Mouse (Mus musculus): Measurements from ENCODE around the gene Lima1. TPM values are rescaled to one million over a fixed set of nuclear protein-coding genes. Genes with fewer than 3 reads are reported as not detected.
"Not testable (repeated sequence)": the region's sequence is repeated elsewhere in the genome, so short reads cannot be mapped to it uniquely, and the experiment has no call there.

Gene Lima1
- total RNA-seq, 2 experiments from 2014 or later = 14.3 to 16.1 TPM

DNA sequence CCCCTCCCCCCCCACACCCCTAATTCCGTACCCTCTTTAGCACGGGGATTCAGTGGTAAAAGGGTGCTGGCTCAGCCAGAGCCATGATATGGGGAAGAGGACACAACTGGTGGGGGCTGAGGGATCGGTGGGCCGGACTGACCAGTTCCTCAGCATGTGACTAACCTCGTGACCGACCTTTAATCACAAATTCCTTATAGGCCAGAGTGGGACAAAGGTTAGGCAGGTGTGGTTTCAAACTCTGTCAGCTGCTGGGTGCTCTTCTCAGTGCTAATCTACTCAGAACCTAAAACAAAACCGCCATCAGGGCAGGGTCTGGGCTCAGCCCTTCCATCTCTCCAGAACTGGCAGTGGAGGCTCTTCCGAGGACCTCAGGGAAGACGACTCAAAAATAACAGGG lies 40.1 kb downstream of the Lima1 start:
- DNase-seq = no peak

DNA sequence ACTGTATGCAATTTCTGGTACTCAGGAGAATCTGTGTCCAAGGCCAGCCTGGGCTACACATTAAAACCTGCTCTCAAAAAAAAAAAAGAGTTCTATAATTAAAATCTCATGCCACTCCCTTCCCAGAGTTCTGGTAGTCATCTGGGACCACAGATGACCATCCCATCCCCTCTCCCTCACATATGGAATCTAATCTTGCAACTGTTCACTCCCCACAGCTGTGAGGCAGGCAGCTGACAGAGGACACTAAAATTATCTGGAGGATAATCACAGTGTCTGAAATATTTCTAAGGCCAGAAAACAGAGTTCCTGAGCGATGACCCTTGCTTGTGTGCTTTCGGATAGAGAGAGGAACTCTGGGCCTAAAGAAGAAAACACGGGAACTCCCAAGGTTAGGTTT lies 40.6 kb downstream of the Lima1 start:
- DNase-seq = no peak

DNA sequence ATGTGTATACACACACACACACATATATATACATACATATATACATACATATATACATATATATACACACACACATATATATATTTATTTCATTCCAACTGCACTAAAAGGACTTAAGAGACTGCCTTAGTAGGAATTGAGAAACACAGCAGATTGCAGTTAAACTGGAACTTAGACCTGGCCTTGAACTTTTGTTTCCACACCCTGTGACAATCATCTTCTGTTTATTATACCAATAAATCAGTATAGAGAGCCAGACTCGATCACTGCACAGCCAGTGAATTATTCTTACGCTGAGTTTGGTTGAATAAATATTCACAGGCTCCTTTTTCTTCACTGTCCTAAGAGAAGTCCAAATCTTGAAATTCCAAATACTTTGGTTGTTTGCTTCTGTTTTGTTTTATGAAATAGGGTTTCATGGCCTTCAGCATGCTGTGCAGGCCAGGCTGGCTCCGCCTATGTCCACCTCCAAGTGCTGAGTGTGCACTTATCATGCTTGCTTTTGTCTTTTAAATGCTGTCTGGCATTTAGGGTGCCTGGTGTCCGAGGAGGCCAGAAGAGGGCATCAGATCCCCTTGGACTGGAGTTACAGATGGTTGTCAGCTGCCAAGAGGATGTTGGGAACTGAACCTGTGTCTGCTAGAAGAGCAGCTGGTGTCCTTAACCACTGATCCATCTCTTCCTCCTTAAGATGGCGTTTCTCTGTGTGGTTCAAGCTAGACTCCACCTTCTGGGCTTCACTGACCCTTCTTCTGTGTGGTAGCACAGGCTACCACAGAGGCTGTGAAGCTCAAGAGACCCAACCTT lies 41.4 kb downstream of the Lima1 start:
- no peak for DNase-seq

DNA sequence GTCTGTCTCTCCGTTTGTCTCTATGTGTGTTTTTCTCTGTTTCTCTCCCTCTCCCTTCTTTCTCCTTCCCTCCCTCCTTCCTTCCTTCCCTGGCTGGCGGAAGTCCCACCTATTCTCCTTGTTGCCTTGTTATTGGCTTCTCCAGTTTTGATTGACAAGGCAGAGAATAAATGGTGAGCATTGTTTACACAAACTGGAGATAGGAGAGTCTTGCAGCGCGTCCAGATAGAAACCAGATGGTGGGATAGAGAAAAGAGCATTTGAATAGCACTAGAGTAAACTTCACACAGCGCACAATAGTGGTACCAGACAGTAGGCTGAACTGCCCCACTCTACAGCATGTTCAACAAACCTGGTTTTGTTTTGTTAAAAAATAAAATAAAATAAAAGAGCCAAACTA lies 43.7 kb downstream of the Lima1 start:
- peak; percentile 39 to 41 for DNase-seq

DNA sequence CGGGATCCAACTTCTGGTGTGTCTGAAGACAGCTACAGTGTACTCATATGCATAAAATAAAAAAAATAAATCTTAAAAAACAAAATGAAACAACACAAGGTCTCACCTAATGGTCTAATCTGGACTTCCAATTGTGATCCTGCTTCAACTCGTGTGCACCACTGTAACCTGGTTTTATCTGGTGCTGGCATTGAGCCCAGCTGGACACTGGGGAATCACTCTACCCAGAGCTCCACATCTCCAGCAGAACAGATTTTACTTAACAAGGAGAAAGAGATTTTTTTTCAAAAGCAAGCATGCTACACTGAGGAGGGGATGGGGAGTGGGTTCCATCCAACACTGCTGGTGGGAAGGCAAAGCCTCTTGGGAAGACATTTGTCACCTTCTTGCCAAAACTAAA lies 47.2 kb downstream of the Lima1 start:
- DNase-seq = no peak

DNA sequence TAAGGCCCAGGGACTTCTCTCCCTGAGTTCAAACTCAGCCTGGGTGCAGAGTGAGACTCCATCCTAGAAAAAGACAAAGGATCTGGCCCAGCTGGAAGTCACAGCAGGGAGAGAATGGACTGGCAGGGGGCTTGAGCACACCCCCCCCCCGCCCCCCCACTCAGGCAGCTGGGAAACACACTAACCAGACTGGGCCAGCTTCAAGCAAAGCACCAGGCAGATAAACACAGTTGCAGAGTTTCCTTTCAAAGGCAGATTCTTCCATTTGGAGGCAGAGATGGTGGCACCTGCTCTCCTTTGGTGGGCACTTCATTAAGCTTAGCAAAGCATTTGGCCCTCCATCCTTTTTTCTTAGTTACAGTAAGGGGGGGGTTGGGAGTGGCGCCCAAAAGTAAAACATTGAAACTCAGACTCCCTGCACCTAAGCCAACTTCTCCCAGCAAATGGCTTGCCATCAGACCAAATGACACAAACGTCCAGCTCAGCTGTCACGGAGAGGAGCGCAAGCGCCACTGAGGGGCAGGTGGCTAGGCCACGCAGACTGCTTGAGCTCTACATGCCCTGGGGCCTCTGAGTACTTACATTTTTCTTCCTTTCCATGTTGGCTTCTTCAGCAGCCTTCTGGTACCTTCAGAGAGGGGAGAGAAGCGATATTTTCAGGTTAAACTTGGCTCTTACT lies 48.9 kb downstream of the Lima1 start:
- no peak for DNase-seq

DNA sequence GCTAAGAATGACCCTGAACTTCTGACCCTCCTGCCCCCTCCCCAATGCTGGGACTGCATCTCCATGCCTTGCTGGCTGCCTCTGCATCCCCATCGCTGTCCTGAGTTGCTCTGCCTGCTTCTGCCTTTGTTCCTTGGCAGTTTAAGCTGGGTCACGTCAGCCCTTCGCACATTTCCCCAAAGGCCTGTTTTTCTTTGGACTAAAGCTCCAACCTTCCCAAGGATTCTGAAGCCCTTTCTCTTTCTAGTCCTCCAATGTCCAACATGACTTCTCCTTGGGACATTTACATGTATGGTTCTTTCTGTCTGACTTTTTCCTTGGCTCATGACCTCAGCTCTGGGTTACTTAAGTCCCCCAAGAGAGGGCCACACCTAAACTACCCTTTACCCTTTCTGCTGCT lies 50.0 kb downstream of the Lima1 start:
- peak; percentile 41 to 43 for DNase-seq

DNA sequence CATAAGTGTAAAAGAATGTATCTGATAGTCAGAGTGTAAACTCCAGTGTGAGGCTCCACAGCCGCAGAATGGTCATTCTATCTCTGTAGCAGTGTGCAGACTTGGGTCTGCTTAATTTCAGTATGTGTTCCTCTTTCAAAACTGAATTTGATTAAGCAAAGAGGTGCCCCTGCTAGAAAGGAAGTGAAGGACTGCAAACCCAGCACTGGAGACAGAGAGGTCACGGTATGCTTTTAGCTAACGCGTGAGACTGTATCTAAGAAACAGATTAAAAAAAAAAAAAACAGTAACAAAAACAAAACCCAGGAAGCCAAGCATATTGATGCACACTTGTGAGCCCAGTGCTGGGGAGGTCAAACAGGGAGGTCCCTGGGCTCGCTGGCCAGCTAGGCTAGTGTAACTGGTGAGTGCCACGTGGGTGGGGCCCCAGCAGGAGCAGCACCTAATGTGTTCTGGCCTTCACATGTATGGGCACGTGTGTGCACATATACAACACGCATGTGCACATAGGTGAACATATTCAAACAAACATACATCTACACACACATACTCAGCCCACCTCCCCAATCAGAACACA lies 51.8 kb downstream of the Lima1 start:
- DNase-seq = peak in 1 of 2 experiments; percentile 24

DNA sequence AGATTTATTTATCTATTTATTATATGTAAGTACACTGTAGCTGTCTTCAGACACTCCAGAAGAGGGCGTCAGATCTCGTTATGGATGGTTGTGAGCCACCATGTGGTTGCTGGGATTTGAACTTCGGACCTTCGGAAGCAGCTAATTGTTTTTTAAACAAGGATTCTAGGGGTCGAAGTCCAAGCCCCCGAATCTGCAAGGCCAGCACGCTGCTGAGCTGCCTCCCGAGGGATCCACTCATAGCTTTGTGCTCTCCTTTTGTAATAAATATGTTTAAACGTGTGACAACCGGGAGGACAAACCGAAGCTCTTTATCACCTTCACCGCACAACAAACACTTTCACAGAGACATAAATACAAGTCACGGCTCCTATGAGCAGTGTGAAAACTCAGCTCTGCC lies 52.8 kb downstream of the Lima1 start:
- not testable (repeated sequence) for DNase-seq

DNA sequence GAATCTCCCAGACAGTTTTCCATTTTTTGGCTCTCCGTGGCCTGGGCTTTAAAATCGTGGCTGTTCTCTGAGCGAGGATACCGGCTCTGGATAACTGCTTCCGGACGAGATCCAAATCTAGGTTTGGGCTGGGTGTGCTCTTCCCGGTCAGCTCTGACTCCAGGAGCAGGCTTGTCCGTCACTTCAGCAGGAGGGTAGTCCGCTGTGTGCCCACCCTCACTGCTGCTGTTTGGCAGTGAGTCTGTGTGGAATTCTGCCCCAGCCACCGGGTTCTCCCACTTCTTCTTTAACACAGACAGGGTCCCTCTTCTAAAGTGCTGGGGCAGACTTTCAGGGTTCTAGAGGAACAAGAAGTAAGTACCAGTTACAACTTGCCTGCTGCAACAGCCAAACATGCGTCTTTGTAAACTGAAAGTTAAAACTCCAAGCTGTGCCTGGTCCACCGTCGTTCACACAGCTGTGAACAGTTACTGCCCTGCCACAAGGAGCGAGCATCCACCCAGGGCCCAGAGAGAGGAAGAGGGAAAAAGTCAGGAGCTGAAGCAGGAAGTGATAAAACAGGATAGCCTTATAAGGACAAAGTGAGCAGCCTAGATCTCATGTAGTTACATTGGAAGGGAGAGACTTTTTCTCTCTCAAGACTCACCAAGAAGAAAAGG lies 55.5 kb downstream of the Lima1 start:
- peak; percentile 83 to 84 for DNase-seq

DNA sequence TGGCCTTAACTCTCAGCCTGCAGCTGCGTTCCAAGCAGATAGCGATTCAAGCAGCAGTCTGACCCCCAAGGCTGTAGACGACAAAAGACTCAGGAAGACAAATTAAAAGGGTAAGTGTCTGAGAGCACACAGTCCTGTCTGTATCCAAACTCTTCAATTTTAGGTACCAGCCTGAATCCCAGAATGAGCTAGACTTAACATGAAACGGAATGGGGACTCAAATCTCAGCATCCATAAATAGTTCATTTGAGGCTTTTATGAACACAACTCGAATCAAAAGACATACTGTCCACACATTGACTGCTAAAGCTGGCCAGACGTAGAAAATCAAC lies 56.2 kb downstream of the Lima1 start:
- no peak for DNase-seq

DNA sequence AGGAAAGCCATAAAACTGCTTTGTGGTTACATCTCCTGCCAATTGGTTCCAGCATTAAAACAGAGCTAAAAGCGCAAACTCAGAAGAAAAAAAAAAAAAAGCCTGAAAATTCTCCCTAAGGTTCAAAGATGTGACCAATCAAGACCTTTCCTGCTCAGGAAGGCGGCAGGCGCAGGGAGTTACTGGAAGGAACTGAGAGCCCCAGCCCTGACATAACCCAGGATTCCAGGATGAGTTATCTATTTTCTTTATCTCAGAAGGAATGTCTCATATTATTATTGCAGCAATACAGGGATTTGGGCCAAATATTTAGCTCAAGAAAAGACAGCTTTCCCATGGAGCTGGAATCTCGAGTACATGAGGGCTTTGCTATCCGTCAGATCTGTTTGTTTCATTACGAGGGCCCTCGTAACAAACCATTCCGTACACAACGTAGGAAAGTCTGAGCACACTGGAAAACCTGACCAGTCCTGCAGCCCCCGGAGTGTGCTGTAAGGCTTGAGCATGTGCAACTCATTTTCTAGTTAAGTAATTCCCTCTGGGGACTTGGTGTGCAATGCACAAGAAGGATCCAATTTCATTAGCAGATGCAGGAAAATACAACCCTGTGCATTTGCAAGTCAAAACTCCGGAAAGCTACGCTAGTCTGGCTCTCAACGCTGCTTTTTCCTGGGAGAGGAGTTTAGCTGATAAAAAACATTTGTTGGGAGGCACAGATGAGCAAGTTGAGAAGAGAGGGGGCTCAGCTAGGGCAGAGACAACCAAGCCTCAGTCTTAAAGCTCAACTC lies 56.7 kb downstream of the Lima1 start:
- peak; percentile 80 to 83 for DNase-seq

DNA sequence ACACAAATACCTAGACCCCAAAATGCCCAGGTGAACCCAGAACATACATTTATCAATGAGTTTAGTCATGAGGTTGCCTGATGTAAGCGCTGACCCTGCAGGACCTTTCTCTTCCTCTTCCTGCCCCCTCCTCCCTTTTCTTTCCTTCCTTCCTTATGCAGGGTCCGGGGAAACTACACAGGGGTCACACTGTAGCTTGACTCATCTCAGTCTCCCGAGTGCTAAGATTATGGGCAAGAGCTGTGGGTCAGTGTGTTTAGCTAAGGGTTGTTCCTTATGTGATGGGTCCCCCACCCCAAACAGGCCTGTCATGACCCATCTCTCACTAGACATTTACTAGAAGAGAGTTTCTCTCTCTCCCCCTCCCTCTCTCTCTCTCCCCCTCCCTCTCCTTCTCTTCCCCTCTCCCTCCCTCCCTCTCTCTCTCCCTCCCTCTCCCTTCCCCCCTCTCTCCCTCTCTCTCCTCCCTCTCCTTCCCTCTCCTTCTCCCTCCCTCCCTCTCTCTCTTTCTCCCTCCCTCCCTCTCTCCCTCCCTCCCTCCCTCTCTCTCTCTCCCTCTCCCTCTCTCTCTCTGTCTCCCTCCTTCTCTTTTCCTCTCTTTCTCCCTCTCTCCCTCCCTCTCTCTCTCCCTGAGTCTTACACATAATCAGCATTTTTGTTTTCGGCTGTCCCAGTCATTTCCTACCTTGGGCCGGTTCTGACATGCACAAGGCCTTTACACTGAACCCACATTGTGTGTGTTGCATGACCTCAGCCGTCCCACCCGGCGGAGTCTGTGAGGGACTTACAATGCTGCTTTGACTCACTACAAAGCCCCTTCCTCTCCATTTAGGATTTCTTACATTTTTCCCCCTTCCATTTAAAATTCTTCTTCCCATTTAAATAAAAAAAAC lies 57.7 kb downstream of the Lima1 start:
- DNase-seq = no peak

DNA sequence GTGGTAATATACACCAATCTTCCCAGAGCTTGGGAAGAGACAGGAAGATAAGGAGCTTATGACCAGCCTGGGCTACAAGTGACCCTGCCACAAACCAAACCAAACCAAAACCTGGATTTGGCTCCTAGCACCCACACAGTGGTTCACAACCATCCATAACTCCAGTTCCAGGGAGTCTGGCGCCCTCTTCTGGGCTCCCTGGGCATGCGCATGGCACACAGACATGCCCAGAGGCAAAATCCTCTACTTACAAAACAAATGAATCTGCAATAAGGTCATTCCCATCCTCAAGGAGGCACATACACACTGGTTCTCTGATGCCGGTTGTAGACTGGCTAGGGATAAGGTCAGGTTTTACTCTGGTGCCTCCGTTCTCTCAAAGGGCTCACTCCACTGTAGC lies 59.3 kb downstream of the Lima1 start:
- DNase-seq = no peak

DNA sequence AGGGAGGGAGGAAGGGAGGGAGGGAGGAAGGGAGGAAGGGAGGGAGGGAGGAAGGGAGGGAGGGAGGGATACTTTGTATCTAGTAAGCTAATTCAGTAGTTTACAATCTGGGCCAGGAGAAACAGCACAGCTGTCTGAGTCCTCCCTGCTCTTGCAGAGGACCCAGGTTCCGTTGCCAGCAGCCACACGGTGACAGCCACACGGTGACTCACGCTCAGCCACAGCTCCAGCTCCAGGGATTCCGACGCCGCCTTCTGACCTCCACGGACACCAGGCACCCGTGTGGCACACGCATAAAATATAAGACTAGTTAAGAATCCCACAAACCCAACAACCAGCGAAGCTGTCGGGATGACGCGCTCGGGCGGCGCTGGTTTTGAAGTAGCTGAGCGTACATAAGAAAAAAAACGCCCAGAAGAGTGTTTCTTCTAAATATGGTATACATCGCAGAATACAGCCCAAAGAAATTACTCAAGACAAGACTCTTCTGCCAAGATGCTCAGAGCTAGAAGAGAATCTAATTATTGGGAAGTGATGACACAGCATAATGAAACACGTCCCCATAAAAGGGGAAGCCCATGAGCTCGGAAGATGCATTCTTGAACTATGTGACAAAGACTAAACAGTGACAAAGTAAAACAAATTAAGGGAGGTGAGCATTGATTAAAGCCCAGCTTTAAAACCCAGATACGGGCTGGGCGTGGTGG lies 60.5 kb downstream of the Lima1 start:
- peak; percentile 48 to 68 for DNase-seq

DNA sequence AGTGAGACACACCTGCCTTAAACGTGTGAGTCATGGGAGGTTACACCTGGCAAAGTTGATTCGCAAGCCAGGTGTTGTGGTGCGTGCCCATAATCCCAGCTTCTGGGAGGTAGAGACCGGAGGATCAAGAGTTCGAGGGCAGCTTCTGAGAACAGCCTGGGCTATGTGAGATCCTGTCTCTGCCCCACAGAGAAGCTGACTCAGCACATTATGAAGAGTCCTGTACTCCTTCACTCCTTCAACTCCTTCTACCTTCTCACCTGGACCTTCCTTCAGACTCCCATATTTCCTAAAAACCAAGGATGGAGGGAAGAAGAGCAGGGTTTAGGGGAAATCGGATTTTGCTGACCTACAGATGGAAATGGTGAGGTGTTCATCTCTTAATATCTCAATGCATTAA lies 61.6 kb downstream of the Lima1 start:
- no peak for DNase-seq

DNA sequence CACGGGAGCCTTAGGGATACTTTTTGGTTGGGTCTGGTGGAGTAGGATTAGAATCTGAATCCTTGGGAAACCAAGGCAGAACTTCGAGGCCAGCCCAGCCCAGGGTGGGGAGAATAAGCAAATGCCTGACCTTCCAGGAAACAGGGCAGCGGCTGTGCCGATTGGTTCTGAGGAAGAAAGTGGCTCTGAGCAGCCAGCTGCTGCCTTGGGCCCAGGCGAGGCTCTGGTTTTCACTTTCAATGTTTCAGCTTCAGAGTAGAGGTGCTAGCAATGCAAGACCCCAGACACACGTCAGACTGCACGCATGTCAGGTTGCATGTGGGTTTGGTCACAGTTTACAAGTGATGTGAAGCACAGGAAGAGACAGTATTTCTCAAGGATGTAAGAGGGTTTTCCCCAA lies 63.2 kb downstream of the Lima1 start:
- no peak for DNase-seq

DNA sequence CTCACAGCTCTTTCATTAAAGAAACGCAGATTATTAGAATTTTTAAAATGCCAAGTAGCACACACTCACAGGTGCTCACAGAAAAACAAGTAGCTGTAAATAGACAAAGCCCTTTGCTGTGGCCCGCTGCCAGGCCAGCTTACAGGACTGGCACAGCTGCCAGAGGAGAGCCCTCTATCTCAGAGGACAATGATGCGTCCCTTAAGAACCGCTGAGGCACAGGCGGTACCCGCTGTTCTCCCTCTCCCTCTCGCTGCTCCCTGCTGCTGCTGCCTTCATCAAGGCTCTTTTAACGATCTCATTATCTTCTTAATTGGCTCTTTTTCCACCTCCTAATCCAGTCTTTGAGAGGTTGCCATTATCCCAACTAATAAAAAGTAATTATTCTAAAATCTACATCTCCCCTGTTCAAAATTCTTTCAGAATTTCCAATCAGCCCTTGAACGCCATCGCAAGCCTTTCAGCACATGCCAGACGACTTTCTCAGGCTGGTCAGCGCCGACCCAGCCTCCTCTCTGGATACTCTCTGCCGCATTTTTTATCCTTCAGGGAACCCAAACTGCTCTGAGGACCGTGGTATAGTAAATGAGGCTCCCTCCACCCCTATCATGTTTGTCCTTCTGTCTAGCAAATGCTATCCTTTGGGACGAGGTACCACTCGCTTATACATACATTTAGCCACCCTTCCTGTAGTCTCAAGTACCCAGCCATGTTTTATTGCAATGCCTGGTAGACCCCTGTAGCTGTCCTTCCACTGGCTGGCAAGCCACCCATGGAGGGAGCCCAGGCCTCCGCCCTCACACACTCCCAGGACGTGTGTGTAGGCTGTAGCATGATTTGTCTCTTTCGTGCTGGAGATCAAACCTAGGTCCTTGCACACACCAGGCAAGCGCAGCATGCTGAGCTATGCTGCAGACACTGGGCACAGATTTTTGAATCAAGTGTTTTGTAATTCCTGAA lies 67.2 kb downstream of the Lima1 start:
- peak; percentile 51 to 63 for DNase-seq

DNA sequence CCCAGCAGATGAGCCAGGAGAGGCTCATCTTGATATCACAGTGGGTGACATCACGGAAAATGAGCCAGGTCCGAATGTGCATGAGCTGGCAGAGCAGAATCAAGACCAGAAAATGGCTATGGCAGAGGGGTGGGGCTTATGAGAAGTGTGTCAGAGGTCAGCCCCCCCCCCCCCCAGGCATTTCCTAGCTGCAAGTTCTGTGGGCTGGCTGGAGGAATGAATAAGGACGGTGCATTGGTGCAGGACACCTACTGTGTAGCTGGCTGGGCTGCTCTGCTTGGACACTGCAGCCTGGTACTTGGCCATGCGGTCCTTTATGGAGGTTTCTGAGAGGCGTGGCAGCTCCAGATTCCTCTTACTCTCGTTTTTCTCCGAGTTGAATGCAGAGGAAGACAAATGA lies 69.1 kb downstream of the Lima1 start:
- no peak for DNase-seq

All from heart, adult 18-20 months (tissue).